Comparison of ENCODE assay signal across 15 mouse cellular contexts in the genomic region with DNA sequence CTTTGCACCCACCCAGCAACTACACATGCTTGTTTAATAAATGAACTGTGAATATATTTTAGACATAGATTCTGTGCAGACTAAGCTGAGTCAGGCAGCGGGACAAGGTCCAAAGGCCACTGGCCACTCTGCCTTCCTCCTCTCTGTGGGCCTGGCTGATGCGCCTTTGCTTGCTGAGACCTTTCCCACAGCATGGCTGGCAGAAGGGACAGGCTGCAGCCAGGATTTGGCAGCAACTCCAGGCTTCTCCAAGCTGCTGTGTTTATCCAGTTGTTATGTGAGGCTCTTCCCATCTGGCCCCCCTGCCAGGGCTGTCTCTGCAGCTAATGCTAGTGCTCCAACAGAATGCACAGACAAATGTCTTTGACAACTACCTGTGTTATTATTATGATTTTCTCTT.
A peak's percentile ranks its signal among the peaks of the same experiment; 100 is the strongest.
DNase-seq lines count a peak whose midpoint lies in the region; ATAC-seq lines count a peak whose summit lies in the region.
"Had no signal": no experiment of that assay in that cellular context is flagged by ENCODE, and none has a peak within 500 bp of the region (broad histone marks: within the 10 kb centered on the region; RNA-seq: fewer than 3 reads in every experiment).

No protein-coding gene starts in this region.

- no peaks in the 10 kb centered on the region for H3K9me3 ChIP-seq in hindbrain, embryonic 14.5 days (ENCODE audit: control insufficient read depth, low read length)
- H3K9me3 ChIP-seq in hindbrain, embryonic 10.5 days: no peaks in the 10 kb centered on the region
- no peaks in the 10 kb centered on the region for H3K9me3 ChIP-seq in hindbrain, embryonic 16.5 days (ENCODE audit: control insufficient read depth, low read length)
- no peaks in the 10 kb centered on the region for H3K9me3 ChIP-seq in kidney, embryonic 16.5 days (ENCODE audit: low read length)
- H3K9me3 ChIP-seq: heart, embryonic 15.5 days had no signal

- no peak overlapping the region for H3K9ac ChIP-seq in hindbrain, embryonic 14.5 days
- no peak overlapping the region for H3K9ac ChIP-seq in hindbrain, embryonic 16.5 days (ENCODE audit: low read depth, low read length)
- H3K9ac ChIP-seq in kidney, embryonic 16.5 days (replicated peaks; ENCODE audit: low read length): no peak overlapping the region
- H3K9ac ChIP-seq: heart, embryonic 15.5 days had no signal

- no peaks in the 10 kb centered on the region for H3K36me3 ChIP-seq in hindbrain, embryonic 14.5 days (replicated peaks; ENCODE audit: control insufficient read depth, insufficient read depth)
- H3K36me3 ChIP-seq in hindbrain, embryonic 10.5 days: no peaks in the 10 kb centered on the region
- no peaks in the 10 kb centered on the region for H3K36me3 ChIP-seq in hindbrain, embryonic 16.5 days (ENCODE audit: control insufficient read depth, insufficient read depth, low read length)
- H3K36me3 ChIP-seq in kidney, embryonic 16.5 days (ENCODE audit: insufficient read depth, low read length): no peaks in the 10 kb centered on the region
- H3K36me3 ChIP-seq: heart, embryonic 15.5 days had no signal

- 74% methylated on average over 2 of the region's 2 CpGs for WGBS in hindbrain, embryonic 14.5 days
- WGBS in hindbrain, embryonic 10.5 days: 75% methylated on average over 2 of the region's 2 CpGs
- WGBS in hindbrain, embryonic 16.5 days: 80% methylated on average over 2 of the region's 2 CpGs
- WGBS in kidney, embryonic 16.5 days: 80% methylated on average over 2 of the region's 2 CpGs

- H3K27ac ChIP-seq in hindbrain, embryonic 14.5 days: no peak overlapping the region
- H3K27ac ChIP-seq in hindbrain, embryonic 10.5 days: no peak overlapping the region
- H3K27ac ChIP-seq in hindbrain, embryonic 16.5 days (ENCODE audit: low read depth, low read length): no peak overlapping the region
- H3K27ac ChIP-seq in kidney, embryonic 16.5 days (ENCODE audit: low read length): no peak overlapping the region
- H3K27ac ChIP-seq: heart, embryonic 15.5 days had no signal

- no peaks in the 10 kb centered on the region for H3K4me1 ChIP-seq in hindbrain, embryonic 14.5 days (replicated peaks; ENCODE audit: control insufficient read depth, insufficient read depth, low read length)
- no peaks in the 10 kb centered on the region for H3K4me1 ChIP-seq in hindbrain, embryonic 10.5 days (replicated peaks)
- peaks cover 2% of the 10 kb centered on the region for H3K4me1 ChIP-seq in hindbrain, embryonic 16.5 days (ENCODE audit: control insufficient read depth, insufficient read depth, low read depth, low read length)
- H3K4me1 ChIP-seq in kidney, embryonic 16.5 days (ENCODE audit: insufficient read depth, low read length): no peaks in the 10 kb centered on the region
- H3K4me1 ChIP-seq: heart, embryonic 15.5 days; megakaryocyte, embryonic 14.5 days had no signal

- ATAC-seq in hindbrain, embryonic 14.5 days (ENCODE audit: low FRiP score): peak; percentile 43; the same call in 1 of the 2 replicates
- ATAC-seq in hindbrain, embryonic 16.5 days: peak; percentile 71
- ATAC-seq in kidney, embryonic 16.5 days (ENCODE audit: low FRiP score, low TSS enrichment): peak; percentile 67
- ATAC-seq: CD4-positive, CD25-positive, alpha-beta regulatory T cell, adult 4 months had no signal

- H3K4me3 ChIP-seq in hindbrain, embryonic 14.5 days (replicated peaks; ENCODE audit: low read length): no peak overlapping the region
- no peak overlapping the region for H3K4me3 ChIP-seq in hindbrain, embryonic 10.5 days
- H3K4me3 ChIP-seq in hindbrain, embryonic 16.5 days (ENCODE audit: low read length): no peak overlapping the region
- H3K4me3 ChIP-seq in kidney, embryonic 16.5 days (ENCODE audit: low read length): no peak overlapping the region
- H3K4me3 ChIP-seq: heart, embryonic 15.5 days; megakaryocyte, embryonic 14.5 days had no signal

- no peaks in the 10 kb centered on the region for H3K27me3 ChIP-seq in hindbrain, embryonic 14.5 days (ENCODE audit: control insufficient read depth, insufficient read depth, low read length)
- H3K27me3 ChIP-seq in hindbrain, embryonic 10.5 days (ENCODE audit: insufficient read depth, poor library complexity, severe bottlenecking): no peaks in the 10 kb centered on the region
- no peaks in the 10 kb centered on the region for H3K27me3 ChIP-seq in hindbrain, embryonic 16.5 days (replicated peaks; ENCODE audit: control insufficient read depth, insufficient read depth, low read length)
- H3K27me3 ChIP-seq in kidney, embryonic 16.5 days (ENCODE audit: insufficient read depth, low read length): no peaks in the 10 kb centered on the region
- H3K27me3 ChIP-seq: heart, embryonic 15.5 days; megakaryocyte, embryonic 14.5 days had no signal

- H3K4me2 ChIP-seq in hindbrain, embryonic 14.5 days (replicated peaks): no peak overlapping the region
- H3K4me2 ChIP-seq in hindbrain, embryonic 16.5 days (ENCODE audit: low read length): no peak overlapping the region
- H3K4me2 ChIP-seq in kidney, embryonic 16.5 days (replicated peaks; ENCODE audit: low read depth, low read length): no peak overlapping the region
- H3K4me2 ChIP-seq: heart, embryonic 15.5 days; liver, embryonic 11.5 days had no signal

- peak; percentile 57 for DNase-seq in hindbrain, embryonic 14.5 days (ENCODE audit: low spot score)
- no peak for DNase-seq in hindbrain, embryonic 10.5 days (ENCODE audit: low spot score)
- peak; percentile 33 for DNase-seq in lung, postnatal 10 days
- no peak for DNase-seq in lung, adult 18-20 months
- DNase-seq in heart, adult 9 months (ENCODE audit: low spot score in 2 of 2): no peak
- no peak for DNase-seq in spleen, postnatal 14 days (ENCODE audit: low spot score in 2 of 2)
- DNase-seq: adrenal gland, postnatal 36 days; cerebellum, adult 11 months; thymus, postnatal 36 days had no signal

Comparison
In these comparisons a context has a peak if more than half of its experiments do, and no peak if none do; other contexts are left out.
1. DNase-seq: peak in hindbrain, embryonic 14.5 days (single experiment) and lung, postnatal 10 days (single experiment); none in hindbrain, embryonic 10.5 days (single experiment), lung, adult 18-20 months (0 of 2), heart, adult 9 months (0 of 2) and spleen, postnatal 14 days (0 of 2).
2. Peak in every context shown above with its lines, with median percentiles within 50 percentile points of each other: ATAC-seq.